Mouse (Mus musculus): ENCODE measurements around the gene Vmn2r7. TPM values are rescaled to one million over a fixed set of nuclear protein-coding genes. Genes with fewer than 3 reads are reported as not detected.

The Vmn2r7 gene
- polyA plus RNA-seq, 1 experiment = not detected

- Histone ChIP-seq H3K4me3 (no peak overlapping the region), H3ac (ENCODE audit: control insufficient read depth, insufficient read length) (no peak overlapping the region), H3K27me3 (ENCODE audit: control insufficient read depth, insufficient read depth, insufficient read length) (no peaks in the 10 kb centered on the region), H3K79me2 (ENCODE audit: control insufficient read depth, insufficient read depth) (no peaks in the 10 kb centered on the region), H3K36me3 (ENCODE audit: control insufficient read depth, insufficient read depth) (no peaks in the 10 kb centered on the region), H3K4me2 (ENCODE audit: low read depth) (no peak overlapping the region)
- TF ChIP-seq POLR2AphosphoS2 (IDR thresholded peaks at IDR 0.05; ENCODE audit: insufficient read length, low read depth) (no peak), USF1 (IDR thresholded peaks at IDR 0.05; ENCODE audit: low read depth) (peak; percentile 48)
Measured at GRCm38 (mm10) chr3:64842299-64842698, 2.3 kb downstream of the Vmn2r7 start.

GRCm38 (mm10) chr3:64831134-64831533, 13.4 kb downstream of the Vmn2r7 start:
- no peaks in the 10 kb centered on the region for H3K36me3 ChIP-seq (ENCODE audit: control insufficient read depth, insufficient read depth)
- H3K27me3 ChIP-seq (ENCODE audit: control insufficient read depth, insufficient read depth, insufficient read length) = no peaks in the 10 kb centered on the region
- no peak overlapping the region for H3ac ChIP-seq (ENCODE audit: control insufficient read depth, insufficient read length)
- H3K4me2 ChIP-seq (ENCODE audit: low read depth) = no peak overlapping the region
- no peaks in the 10 kb centered on the region for H3K79me2 ChIP-seq (ENCODE audit: control insufficient read depth, insufficient read depth)
- TF ChIP-seq MYOG (IDR thresholded peaks at IDR 0.05; ENCODE audit: control insufficient read depth in 1 of 3, insufficient read depth in 1 of 3, insufficient read length in 2 of 3, low read depth in 2 of 3) (no peak), TCF3 (IDR thresholded peaks at IDR 0.05; ENCODE audit: insufficient read length, low read depth) (no peak), CEBPB (IDR thresholded peaks at IDR 0.05; ENCODE audit: insufficient read depth, poor library complexity, severe bottlenecking) (no peak), POLR2A (IDR thresholded peaks at IDR 0.05; ENCODE audit: insufficient read length, low read depth) (no peak), USF1 (IDR thresholded peaks at IDR 0.05; ENCODE audit: low read depth) (no peak), SRF (IDR thresholded peaks at IDR 0.05; ENCODE audit: control insufficient read depth, insufficient read length, low read depth) (no peak), TCF12 (IDR thresholded peaks at IDR 0.05; ENCODE audit: insufficient read depth, poor library complexity, severe bottlenecking) (no peak), MYOD1 (IDR thresholded peaks at IDR 0.05; ENCODE audit: control insufficient read depth in 1 of 3, insufficient read length in 2 of 3, low read depth in 2 of 3) (no peak), REST (IDR thresholded peaks at IDR 0.05; ENCODE audit: insufficient read depth, insufficient read length) (no peak)
- no peak overlapping the region for H3K4me3 ChIP-seq

- TF ChIP-seq MYOG (IDR thresholded peaks at IDR 0.05; ENCODE audit: control insufficient read depth in 1 of 3, insufficient read depth in 1 of 3, insufficient read length in 2 of 3, low read depth in 2 of 3) (no peak), CEBPB (IDR thresholded peaks at IDR 0.05; ENCODE audit: insufficient read depth, poor library complexity, severe bottlenecking) (no peak), SRF (IDR thresholded peaks at IDR 0.05; ENCODE audit: control insufficient read depth, insufficient read length, low read depth) (no peak), E2F4 (IDR thresholded peaks at IDR 0.05; ENCODE audit: insufficient read depth) (no peak), POLR2A (IDR thresholded peaks at IDR 0.05; ENCODE audit: insufficient read length, low read depth) (no peak), TCF12 (IDR thresholded peaks at IDR 0.05; ENCODE audit: insufficient read depth, poor library complexity, severe bottlenecking) (no peak), POLR2AphosphoS2 (IDR thresholded peaks at IDR 0.05; ENCODE audit: insufficient read length, low read depth) (no peak), USF1 (IDR thresholded peaks at IDR 0.05; ENCODE audit: low read depth) (no peak), MYOD1 (IDR thresholded peaks at IDR 0.05; ENCODE audit: control insufficient read depth in 1 of 3, insufficient read length in 2 of 3, low read depth in 2 of 3) (no peak), TCF3 (IDR thresholded peaks at IDR 0.05; ENCODE audit: insufficient read length, low read depth) (no peak), MAX (IDR thresholded peaks at IDR 0.05; ENCODE audit: low read depth) (no peak), REST (IDR thresholded peaks at IDR 0.05; ENCODE audit: insufficient read depth, insufficient read length) (no peak)
- Histone ChIP-seq H3K4me2 (ENCODE audit: low read depth) (no peak overlapping the region), H3K36me3 (ENCODE audit: control insufficient read depth, insufficient read depth) (no peaks in the 10 kb centered on the region), H3K4me3 (no peak overlapping the region), H3K79me2 (ENCODE audit: control insufficient read depth, insufficient read depth) (no peaks in the 10 kb centered on the region), H3K27me3 (ENCODE audit: control insufficient read depth, insufficient read depth, insufficient read length) (no peaks in the 10 kb centered on the region), H3ac (ENCODE audit: control insufficient read depth, insufficient read length) (no peak overlapping the region)
Measured at GRCm38 (mm10) chr3:64791245-64791591, 53.3 kb downstream of the Vmn2r7 start.

GRCm38 (mm10) chr3:64790509-64791244, 53.9 kb downstream of the Vmn2r7 start:
- Histone ChIP-seq H3K79me2 (ENCODE audit: control insufficient read depth, insufficient read depth) (no peaks in the 10 kb centered on the region), H3K36me3 (ENCODE audit: control insufficient read depth, insufficient read depth) (no peaks in the 10 kb centered on the region), H3ac (ENCODE audit: control insufficient read depth, insufficient read length) (no peak overlapping the region), H3K4me3 (no peak overlapping the region), H3K27me3 (ENCODE audit: control insufficient read depth, insufficient read depth, insufficient read length) (no peaks in the 10 kb centered on the region), H3K4me2 (ENCODE audit: low read depth) (no peak overlapping the region)
- TF ChIP-seq POLR2AphosphoS2 (IDR thresholded peaks at IDR 0.05; ENCODE audit: insufficient read length, low read depth) (no peak), TCF3 (IDR thresholded peaks at IDR 0.05; ENCODE audit: insufficient read length, low read depth) (no peak), REST (IDR thresholded peaks at IDR 0.05; ENCODE audit: insufficient read depth, insufficient read length) (no peak), TCF12 (IDR thresholded peaks at IDR 0.05; ENCODE audit: insufficient read depth, poor library complexity, severe bottlenecking) (no peak), SRF (IDR thresholded peaks at IDR 0.05; ENCODE audit: control insufficient read depth, insufficient read length, low read depth) (no peak), USF1 (IDR thresholded peaks at IDR 0.05; ENCODE audit: low read depth) (no peak), MYOG (IDR thresholded peaks at IDR 0.05; ENCODE audit: control insufficient read depth in 1 of 3, insufficient read depth in 1 of 3, insufficient read length in 2 of 3, low read depth in 2 of 3) (no peak)

- TF ChIP-seq TCF12 (IDR thresholded peaks at IDR 0.05; ENCODE audit: insufficient read depth, poor library complexity, severe bottlenecking) = no peak
- TF ChIP-seq CEBPB (IDR thresholded peaks at IDR 0.05; ENCODE audit: insufficient read depth, poor library complexity, severe bottlenecking) = no peak
- TF ChIP-seq REST (IDR thresholded peaks at IDR 0.05; ENCODE audit: insufficient read depth, insufficient read length) = no peak
- no peak for TF ChIP-seq POLR2A (IDR thresholded peaks at IDR 0.05; ENCODE audit: insufficient read length, low read depth)
- no peak for TF ChIP-seq MAX (IDR thresholded peaks at IDR 0.05; ENCODE audit: low read depth)
- no peak for TF ChIP-seq TCF3 (IDR thresholded peaks at IDR 0.05; ENCODE audit: insufficient read length, low read depth)
- no peak for TF ChIP-seq MYOG (IDR thresholded peaks at IDR 0.05; ENCODE audit: control insufficient read depth in 1 of 3, insufficient read depth in 1 of 3, insufficient read length in 2 of 3, low read depth in 2 of 3)
- no peak for TF ChIP-seq USF1 (IDR thresholded peaks at IDR 0.05; ENCODE audit: low read depth)
- no peaks in the 10 kb centered on the region for H3K27me3 ChIP-seq (ENCODE audit: control insufficient read depth, insufficient read depth, insufficient read length)
- H3K36me3 ChIP-seq (ENCODE audit: control insufficient read depth, insufficient read depth) = no peaks in the 10 kb centered on the region
- no peaks in the 10 kb centered on the region for H3K79me2 ChIP-seq (ENCODE audit: control insufficient read depth, insufficient read depth)
- no peak overlapping the region for H3K4me2 ChIP-seq (ENCODE audit: low read depth)
- H3ac ChIP-seq (ENCODE audit: control insufficient read depth, insufficient read length) = no peak overlapping the region
- no peak overlapping the region for H3K4me3 ChIP-seq
Measured at GRCm38 (mm10) chr3:64782901-64783300, 61.7 kb downstream of the Vmn2r7 start.

All from myocyte (in vitro differentiated cells).